Mouse (Mus musculus): Measurements from ENCODE around the gene Ribc1.

Gene Ribc1

DNA sequence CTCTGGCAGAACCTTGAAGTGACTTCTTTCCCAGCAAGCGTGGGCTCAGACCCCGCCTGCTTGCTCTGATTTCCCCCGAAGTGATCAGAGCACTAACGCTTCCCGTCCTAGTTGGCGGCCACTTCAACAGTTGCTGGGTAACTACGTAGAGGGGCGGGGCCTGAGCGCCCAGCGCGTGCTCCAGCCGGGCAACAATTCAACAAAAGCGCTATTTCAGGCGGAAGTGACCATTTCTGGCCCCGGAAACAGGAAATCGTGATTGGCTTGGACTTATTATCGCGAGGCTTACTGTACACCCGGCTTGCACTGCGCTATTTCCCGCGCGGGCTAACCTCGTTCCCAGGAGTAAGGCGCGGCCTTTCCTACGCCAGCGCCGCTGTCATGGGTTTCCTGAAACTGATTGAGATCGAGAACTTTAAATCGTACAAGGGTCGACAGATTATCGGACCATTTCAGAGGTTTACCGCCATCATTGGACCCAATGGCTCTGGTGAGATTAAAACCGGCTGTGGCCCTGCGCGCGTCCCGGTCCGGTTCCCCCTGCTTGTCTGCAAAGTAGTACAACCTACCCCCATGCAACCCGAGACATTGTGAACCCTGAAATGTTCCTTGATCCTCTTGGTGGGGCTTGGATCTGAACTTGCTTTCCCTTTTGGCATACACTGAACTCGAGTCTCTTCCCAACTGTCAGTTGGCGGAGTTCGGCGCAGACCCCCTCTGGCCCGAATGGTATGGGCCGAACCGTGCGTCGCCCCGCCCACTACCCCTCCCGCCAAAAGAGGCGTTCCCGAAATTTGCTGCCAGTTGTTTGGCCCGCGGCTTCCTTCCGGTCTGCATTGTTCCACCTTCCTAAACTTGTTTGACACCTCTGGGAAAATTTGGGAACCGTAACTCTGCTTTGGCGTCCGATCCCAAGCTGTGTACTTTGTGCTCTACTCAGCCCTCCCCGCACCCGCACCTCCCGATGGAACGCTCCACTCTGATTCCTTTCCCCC is at the start of gene Ribc1, which contains the start of gene Smc1a:
TSS of gene Ribc1 (minus strand) at position 145 of the 995 bp plus-strand sequence.
TSS of gene Smc1a (plus strand) at position 278 of the 995 bp plus-strand sequence.
- peak; percentile 93 for DNase-seq (ENCODE audit: low spot score)

DNA sequence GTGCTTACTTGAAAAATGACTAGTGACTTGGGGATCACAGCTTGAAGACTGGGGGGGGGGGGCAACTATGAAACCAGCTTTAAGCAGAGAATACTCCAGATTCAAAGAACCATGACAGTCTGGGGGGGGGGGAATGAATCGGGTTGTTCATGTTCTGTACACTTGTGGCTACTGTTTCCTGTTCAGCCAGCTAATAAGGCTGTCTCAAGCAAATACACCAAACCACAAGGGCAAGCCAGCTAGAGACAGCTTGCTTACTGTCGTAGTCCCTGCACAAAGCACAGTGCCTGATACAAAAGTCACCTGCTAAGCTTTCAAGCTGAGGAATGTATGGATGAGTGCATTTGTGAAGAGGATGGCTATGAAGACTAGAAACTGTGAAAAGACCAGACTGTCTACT is 49.6 kb upstream of the Ribc1 start:
- DNase-seq (ENCODE audit: low spot score): no peak

DNA sequence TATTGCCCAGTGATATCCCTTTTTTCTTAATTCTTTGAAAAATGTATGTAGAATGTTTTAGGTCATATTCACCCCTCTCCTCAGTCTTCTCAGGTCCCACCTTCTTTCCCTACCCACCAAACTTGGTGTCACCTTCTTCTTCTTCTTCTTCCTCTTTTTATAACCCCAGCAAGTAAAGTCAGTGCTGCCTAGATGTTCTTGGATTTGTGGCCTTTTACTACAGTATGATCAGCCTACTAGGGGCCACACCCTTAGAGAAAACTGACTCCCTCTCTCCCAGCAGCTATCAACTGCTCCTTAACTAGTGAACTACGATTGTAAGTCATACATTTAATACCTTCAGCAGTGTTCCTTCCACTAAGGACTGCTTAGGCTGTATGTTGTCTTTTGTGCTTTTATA is 38.0 kb upstream of the Ribc1 start:
- no peak for DNase-seq (ENCODE audit: low spot score)

DNA sequence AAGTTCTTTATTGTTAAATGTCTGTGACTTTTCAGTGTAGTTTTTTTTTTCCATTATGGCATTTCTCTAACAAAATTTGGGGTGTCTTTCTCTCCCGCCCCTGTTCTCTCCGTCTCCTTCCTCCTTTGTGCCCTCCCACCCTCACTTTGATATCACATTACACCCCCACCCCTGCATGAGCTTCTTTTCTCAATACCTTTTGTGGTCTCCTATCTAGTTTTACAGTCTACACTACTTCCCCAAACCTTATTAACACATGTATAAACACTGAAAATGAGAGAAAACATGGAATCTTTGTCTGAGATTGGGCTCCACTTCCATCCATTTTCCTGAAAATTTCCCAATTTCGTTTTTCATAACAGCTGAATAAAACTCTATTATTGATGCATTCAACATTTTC is 36.5 kb upstream of the Ribc1 start:
- DNase-seq (ENCODE audit: low spot score): no peak

DNA sequence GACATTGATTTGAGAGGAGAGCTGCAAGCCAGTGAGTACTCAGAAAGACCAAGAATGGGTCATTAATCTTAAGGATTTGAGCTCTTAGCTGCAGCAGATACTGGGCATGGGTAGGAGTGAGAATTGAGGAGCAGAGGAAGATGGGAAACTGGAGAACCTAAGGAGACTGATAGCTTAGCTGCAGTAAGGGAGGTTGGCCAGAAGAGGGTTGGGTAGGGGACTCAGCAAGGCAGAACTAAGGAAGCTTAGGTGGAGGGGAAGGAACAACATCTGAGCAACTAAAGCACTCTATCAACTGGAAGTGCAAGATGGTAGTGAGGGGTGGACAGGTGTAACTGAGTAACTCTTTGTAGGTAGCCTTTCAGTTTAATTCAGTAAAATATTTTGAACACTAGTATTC is 31.1 kb upstream of the Ribc1 start:
- no peak for DNase-seq (ENCODE audit: low spot score)

DNA sequence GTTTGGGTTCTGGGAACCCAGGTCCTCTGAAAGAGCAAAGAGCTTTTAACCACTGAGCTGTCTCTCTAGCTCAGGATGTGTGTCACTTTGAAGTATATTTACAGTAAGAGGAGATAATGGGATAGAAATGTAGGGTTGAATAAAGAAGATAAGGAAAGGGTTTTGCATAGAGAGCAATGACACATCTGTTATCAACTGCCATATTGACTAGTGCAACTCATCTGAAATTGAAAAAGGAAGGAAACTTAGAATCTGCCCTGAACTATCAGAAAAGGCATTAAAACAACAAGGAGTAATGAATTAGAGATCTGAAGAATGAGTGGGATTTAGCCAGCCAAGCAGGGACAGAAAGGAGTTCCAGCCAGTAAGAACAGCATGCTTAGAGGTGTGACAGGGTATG is 23.8 kb upstream of the Ribc1 start:
- DNase-seq (ENCODE audit: low spot score): no peak

DNA sequence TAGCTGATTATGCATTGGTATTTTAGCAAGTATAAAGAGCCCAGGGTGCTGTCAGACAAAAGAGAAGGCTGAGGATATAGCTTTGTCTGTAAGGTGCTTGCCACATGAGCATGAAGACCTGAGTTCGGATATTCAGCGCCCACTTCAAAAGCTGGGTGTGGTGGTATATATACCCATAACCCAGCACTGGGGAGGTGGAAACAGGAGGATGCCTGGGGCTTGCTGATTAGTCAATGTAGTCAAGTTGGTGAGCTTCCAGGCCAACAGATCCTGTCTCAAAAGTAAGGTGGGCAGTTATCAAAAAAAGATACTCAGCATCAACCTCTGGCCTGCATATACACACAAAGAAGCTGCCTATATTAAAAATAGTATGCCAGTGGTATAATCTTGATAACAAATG is 3.2 kb upstream of the Ribc1 start:
- DNase-seq (ENCODE audit: low spot score): no peak

DNA sequence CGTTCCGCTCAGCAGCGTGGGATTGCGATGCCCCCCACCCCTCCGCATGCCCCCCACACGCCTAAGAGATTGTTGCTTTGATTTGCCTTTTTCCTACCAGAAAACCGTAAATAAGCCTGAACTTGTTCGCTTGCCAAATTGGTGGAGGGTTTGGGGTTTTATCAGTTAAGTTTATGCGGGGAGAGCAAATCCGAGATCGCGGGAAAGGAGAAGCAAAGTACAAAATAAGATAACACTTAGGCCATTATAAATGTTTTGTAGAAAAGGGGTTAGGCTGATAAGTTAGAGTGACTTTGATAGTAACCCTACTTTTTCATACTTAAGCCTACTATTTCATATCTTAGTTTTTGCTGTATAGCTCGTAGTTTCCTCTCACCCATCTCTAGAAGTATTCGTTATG is 1.1 kb upstream of the Ribc1 start:
- DNase-seq (ENCODE audit: low spot score): no peak

DNA sequence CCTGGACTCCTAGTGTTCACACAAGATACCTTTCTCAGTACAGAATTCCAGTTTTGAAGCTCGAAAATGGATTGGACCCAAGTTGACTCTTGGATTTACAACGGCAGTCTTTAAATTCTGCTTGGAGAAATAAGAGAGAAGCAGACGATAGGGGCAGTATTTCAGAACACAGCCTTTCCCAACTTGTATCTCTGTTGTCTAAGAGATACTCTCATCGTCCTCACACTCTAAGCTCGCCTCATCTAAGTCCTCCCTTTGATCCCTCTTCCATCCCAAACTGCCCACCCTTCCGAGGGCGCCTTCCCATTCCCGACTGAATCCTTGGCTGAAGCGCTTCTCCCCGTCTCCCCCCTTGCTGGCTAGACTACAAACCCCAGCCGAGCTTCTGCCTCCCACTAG is 344 bp downstream of the Ribc1 start:
- DNase-seq (ENCODE audit: low spot score): no peak

DNA sequence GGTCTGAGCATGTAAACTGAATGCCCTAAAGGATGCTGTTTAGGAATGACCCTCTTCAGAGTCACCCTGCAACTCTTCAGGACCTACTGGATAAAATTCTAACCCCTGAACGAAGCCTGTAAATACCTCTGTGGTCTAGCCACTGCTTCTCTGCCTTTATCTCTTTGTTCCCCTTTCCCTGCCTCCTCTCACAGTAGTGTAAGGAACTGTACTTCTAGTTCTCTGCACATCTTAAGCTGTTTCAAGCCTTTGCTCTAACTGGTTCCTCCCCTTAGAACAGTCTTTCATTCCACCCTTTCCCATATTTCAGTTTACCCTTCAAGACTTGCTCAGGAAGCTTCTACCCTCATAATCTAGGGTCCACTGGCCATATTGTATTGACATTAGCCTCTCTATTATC is 8.2 kb downstream of the Ribc1 start:
- no peak for DNase-seq (ENCODE audit: low spot score)

DNA sequence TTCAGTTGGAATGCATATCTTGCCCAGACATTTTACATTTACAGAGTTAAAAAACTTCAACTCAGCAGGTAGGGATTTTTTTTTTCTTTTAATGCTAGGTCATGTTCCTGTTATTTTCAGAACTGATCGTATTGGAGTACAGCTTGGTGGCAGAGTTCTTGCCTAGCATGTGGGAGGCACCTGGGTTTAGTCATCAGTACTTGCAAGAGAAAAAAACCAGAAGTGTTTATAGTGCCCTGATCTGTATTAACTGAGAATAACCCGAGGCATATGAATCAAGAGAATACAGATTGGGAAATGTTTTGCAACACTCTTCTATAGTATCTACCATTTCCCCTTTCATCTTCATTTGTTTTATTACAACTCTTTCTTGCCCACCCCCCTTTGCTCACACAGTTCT is 13.2 kb downstream of the Ribc1 start:
- DNase-seq (ENCODE audit: low spot score): no peak

DNA sequence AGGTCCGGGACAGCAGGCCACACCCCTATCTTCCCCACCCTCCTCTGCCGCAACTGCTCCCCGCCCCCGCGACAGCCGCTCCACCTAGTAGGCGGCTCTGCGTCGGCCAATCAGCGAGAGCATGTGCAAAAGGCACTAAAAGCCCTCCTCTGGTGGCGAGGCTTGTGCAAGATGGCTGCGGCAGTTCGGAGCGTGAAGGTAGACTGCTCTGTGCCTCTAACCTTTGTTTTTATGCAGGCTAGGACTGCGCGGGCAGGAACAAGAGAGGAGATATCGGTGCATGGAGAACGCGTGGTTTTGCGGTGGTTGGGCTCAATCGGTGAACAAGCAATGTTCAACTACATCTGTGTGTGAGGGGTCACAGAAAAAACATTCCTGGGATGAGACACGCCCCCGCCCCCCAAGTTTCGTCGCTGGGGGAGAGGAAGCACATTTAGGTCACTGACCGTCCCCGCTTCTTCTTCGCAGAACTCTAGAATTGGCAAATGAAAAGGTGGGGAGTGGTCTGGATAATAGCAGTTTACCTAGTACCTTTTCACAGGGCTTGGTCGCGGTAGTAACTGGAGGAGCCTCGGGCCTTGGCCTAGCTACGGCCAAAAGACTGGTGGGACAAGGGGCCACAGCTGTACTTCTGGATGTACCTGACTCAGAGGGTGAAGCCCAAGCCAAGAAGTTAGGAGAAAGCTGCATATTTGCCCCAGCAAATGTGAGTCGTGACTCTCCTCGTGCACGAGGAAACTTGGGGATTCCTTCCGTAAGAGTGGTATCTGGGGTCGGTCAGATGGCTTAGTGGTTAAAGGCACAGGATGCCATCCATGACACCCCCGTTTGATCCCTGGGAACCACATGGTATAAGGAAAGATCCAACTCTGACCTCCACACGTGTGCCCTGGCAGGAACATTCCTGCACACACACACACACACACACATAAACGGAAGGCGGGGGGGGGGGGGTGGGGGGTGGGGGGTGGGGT is 14.1 kb downstream of the Ribc1 start, which contains the start of gene Hsd17b10:
TSS of gene Hsd17b10 (plus strand) at position 109 of the 974 bp plus-strand sequence.
- DNase-seq (ENCODE audit: low spot score): peak; percentile 79

DNA sequence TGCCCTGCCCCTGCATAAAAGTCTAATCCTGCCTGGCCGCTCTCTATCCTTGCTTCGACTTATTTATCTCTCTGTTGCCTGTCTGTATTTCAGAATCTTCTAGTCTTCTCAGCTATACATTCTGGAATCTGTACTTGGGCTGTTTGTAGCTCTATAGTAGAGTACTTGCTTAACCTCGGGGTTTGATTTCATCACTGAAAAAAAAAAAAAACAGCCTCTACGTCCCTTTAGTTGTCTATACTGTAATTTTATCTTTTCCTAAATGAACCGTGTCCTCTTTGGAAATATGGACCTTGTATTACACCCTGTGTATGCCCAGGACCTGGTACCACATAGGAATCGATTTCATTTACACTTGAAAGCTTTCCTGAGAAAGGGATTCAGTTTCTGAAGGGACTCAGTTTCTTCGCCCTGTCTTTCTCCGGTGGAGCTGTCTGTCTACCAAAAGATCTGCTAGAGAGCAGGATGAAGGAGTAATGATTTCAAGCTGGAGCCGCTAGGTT is 14.9 kb downstream of the Ribc1 start:
- no peak for DNase-seq (ENCODE audit: low spot score)

DNA sequence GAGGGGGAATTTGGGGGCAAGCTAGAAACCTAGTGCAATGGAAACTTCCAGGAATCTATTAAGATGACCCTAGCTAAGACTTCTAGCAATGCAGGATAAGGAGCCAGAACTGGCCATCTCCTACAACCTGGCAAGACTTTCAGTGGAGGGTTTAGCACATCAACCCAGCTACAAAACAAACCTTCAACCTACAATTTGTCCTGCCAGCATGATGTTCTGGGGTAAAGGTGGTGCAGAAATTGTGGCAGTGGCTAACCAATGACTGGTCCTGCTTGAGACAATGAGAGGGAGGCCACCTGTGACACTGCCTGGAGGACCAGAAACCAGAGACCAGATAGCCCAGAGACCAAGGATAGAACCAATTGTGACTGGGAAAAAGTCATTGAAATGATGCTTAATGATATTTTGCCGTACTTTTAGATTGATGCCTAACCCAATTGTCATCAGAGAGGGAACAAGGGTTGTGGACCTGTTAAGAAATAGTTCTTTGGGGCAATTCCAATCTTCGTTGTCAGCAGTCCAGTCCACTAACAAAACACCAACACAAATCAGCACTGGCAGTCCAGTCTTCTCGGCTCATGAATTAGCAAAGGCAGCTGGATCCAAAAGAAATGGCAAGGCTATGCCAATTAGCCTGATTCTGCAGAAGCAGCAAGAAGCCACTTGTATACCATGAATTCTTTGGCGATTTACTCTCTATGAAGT is 16.9 kb downstream of the Ribc1 start:
- DNase-seq (ENCODE audit: low spot score): no peak

All from retina, embryonic 14.5 days (tissue).